13 mouse cellular contexts compared by ENCODE assay signal in the genomic region with DNA sequence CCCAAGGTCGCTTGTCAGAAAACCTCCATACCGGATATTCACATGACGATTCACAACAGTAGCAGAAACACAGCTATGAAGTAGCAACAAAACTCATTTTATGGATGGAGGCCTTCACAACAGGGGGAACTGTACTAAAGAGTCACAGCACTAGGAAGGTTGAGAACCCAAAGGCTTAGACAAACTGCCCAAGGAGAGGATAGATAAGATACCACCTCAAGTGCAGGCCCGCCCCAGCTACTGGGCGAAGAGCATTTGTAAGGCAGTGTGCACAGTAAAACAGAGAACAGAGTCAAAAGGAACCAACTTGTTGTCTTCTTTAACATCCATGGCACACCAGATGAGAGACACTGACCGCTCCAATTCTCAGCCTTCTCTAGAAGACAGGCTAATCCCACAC. TPM values are rescaled to one million over a fixed set of nuclear protein-coding genes. Genes with fewer than 3 reads are reported as not detected.
DNase-seq lines count a peak whose midpoint lies in the region; ATAC-seq lines count a peak whose summit lies in the region.
"Had no signal": no experiment of that assay in that cellular context is flagged by ENCODE, and none has a peak within 500 bp of the region (broad histone marks: within the 10 kb centered on the region; RNA-seq: fewer than 3 reads in every experiment).

No protein-coding gene starts in this region.

- no peaks in the 10 kb centered on the region for H3K27me3 ChIP-seq in heart, embryonic 13.5 days (replicated peaks)
- no peaks in the 10 kb centered on the region for H3K27me3 ChIP-seq in megakaryocyte, embryonic 14.5 days (replicated peaks)
- H3K27me3 ChIP-seq in limb, embryonic 13.5 days, result no peaks in the 10 kb centered on the region
- H3K27me3 ChIP-seq: intestine, embryonic 15.5 days had no signal

- H3K4me2 ChIP-seq in heart, embryonic 13.5 days, result peak overlapping the region; percentile 4; the same call in 1 of the 2 replicates
- peak overlapping the region; percentile 70 for H3K4me2 ChIP-seq in limb, embryonic 13.5 days (replicated peaks)

- H3K27ac ChIP-seq in heart, embryonic 13.5 days (replicated peaks), result no peak overlapping the region
- no peak overlapping the region for H3K27ac ChIP-seq in limb, embryonic 13.5 days
- H3K27ac ChIP-seq: intestine, embryonic 15.5 days; left cerebral cortex, adult 2 months had no signal

- no peak for DNase-seq in heart, adult 8-10 months (ENCODE audit: low spot score)
- DNase-seq in left cerebral cortex, adult 9 months (ENCODE audit: low spot score in 2 of 2), result no peak
- DNase-seq: adrenal gland, postnatal 36 days; gastrocnemius, postnatal 36 days; lung, adult 2 months had no signal

- no peaks in the 10 kb centered on the region for H3K9me3 ChIP-seq in heart, embryonic 13.5 days
- H3K9me3 ChIP-seq in megakaryocyte, embryonic 14.5 days, result no peaks in the 10 kb centered on the region
- no peaks in the 10 kb centered on the region for H3K9me3 ChIP-seq in limb, embryonic 13.5 days
- H3K9me3 ChIP-seq: G1E; intestine, embryonic 15.5 days had no signal

- no peak overlapping the region for H3K4me3 ChIP-seq in heart, embryonic 13.5 days
- H3K4me3 ChIP-seq in megakaryocyte, embryonic 14.5 days (replicated peaks), result peak overlapping the region; percentile 95
- no peak overlapping the region for H3K4me3 ChIP-seq in limb, embryonic 13.5 days
- H3K4me3 ChIP-seq: intestine, embryonic 15.5 days; left cerebral cortex, adult 2 months had no signal

- 65% methylated on average over 6 of the region's 6 CpGs for WGBS in heart, embryonic 13.5 days
- WGBS in limb, embryonic 13.5 days, result 92% methylated on average over 6 of the region's 6 CpGs

- H3K9ac ChIP-seq in heart, embryonic 13.5 days, result no peak overlapping the region
- no peak overlapping the region for H3K9ac ChIP-seq in limb, embryonic 13.5 days
- H3K9ac ChIP-seq: intestine, embryonic 15.5 days had no signal

- no peak for ATAC-seq in heart, embryonic 13.5 days (ENCODE audit: extremely low read depth, insufficient number of reproducible peaks, low FRiP score, low TSS enrichment)
- ATAC-seq in megakaryocyte, adult 5-6 weeks (ENCODE audit: poor library complexity, severe bottlenecking), result no peak
- no peak for ATAC-seq in limb, embryonic 13.5 days (ENCODE audit: low FRiP score, low read depth)
- peak; percentile 58 for ATAC-seq in megakaryocyte-erythroid progenitor cell, adult 5-6 weeks (replicated peaks; ENCODE audit: low FRiP score, low TSS enrichment, poor library complexity, severe bottlenecking)
- ATAC-seq: intestine, embryonic 15.5 days had no signal

- peaks cover 47% of the 10 kb centered on the region for H3K4me1 ChIP-seq in heart, embryonic 13.5 days
- peaks cover 58% of the 10 kb centered on the region for H3K4me1 ChIP-seq in megakaryocyte, embryonic 14.5 days
- H3K4me1 ChIP-seq in limb, embryonic 13.5 days, result peaks cover 31% of the 10 kb centered on the region

- H3K36me3 ChIP-seq in heart, embryonic 13.5 days, result peaks cover 20% of the 10 kb centered on the region
- H3K36me3 ChIP-seq in megakaryocyte, embryonic 14.5 days (replicated peaks; ENCODE audit: low read length), result peaks cover 33% of the 10 kb centered on the region
- H3K36me3 ChIP-seq in limb, embryonic 13.5 days, result peaks cover 15% of the 10 kb centered on the region

RNA-seq across cellular contexts. Expression of a gene that starts 1.8 kb away (rescaled TPM):
- polyA plus RNA-seq in heart, embryonic 13.5 days (2015; fragmentation: Nextera tagmentation; extraction: Ambion mirVana), result 25.5 and 26.0 TPM in 2 replicates
- 10 to 100 TPM; 32.9 to 41.6 (median 36.0) TPM for total RNA-seq in heart, adult 8-10 months (2022)
- polyA plus RNA-seq in megakaryocyte, embryonic 14.5 days (2012; ENCODE audit: insufficient read depth, low replicate concordance), result 19.3 and 26.1 TPM in 2 replicates
- 15.9 and 16.6 TPM in 2 replicates for total RNA-seq in megakaryocyte, adult 5-6 weeks (2015)
- 8.5 and 9.2 TPM in 2 replicates for total RNA-seq in megakaryocyte, adult 5-6 weeks (2017)
- polyA plus RNA-seq in limb, embryonic 13.5 days (2015; fragmentation: Nextera tagmentation; extraction: Ambion mirVana), result 39.4 and 46.4 TPM in 2 replicates
- total RNA-seq in megakaryocyte-erythroid progenitor cell, adult 5-6 weeks (2014; fragmentation: Nextera tagmentation), result 18.1 and 20.7 TPM in 2 replicates
- total RNA-seq in megakaryocyte-erythroid progenitor cell, adult 5-6 weeks (2017), result 13.3 and 16.8 TPM in 2 replicates
